Mouse (Mus musculus) skeletal muscle tissue, adult 2 months (tissue): ENCODE measurements around the gene Bahd1.
A peak's percentile ranks its signal among the peaks of the same experiment; 100 is the strongest.

Source experiments
- DNase-seq: peaks from one replicate; pipeline ENCODE4 v3.0.0-alpha.2; 2012; ENCODE audit warnings: low read depth, low spot score

Gene Bahd1

GRCm38 (mm10) chr2:118899981-118900825 lies at the start of gene Bahd1:
Gene Bahd1 (plus strand): TSS chr2:118900377.
- DNase-seq: no peak

GRCm38 (mm10) chr2:118851756-118852155 lies 48.4 kb upstream of the Bahd1 start:
- no peak for DNase-seq

GRCm38 (mm10) chr2:118861454-118862339 lies 38.5 kb upstream of the Bahd1 start, which contains the start of gene Ivd:
Gene Ivd (plus strand): TSS chr2:118861954.
- DNase-seq: peak; percentile 97

- no peak for DNase-seq
Measured at GRCm38 (mm10) chr2:118862340-118862675, 37.9 kb upstream of the Bahd1 start.

- no peak for DNase-seq
Measured at GRCm38 (mm10) chr2:118870601-118871000, 29.6 kb upstream of the Bahd1 start.

GRCm38 (mm10) chr2:118871032-118871431 lies 29.1 kb upstream of the Bahd1 start:
- no peak for DNase-seq

GRCm38 (mm10) chr2:118873018-118873417 lies 27.2 kb upstream of the Bahd1 start:
- DNase-seq: no peak

GRCm38 (mm10) chr2:118873890-118874430 lies 26.2 kb upstream of the Bahd1 start:
- DNase-seq: no peak

- no peak for DNase-seq
Measured at GRCm38 (mm10) chr2:118875316-118875715, 24.9 kb upstream of the Bahd1 start.

GRCm38 (mm10) chr2:118876453-118876852 lies 23.7 kb upstream of the Bahd1 start:
- no peak for DNase-seq

- no peak for DNase-seq
Measured at GRCm38 (mm10) chr2:118881019-118881418, 19.2 kb upstream of the Bahd1 start.

- no peak for DNase-seq
Measured at GRCm38 (mm10) chr2:118881956-118882355, 18.2 kb upstream of the Bahd1 start.

GRCm38 (mm10) chr2:118882840-118883679 lies 17.1 kb upstream of the Bahd1 start:
- DNase-seq: peak; percentile 52

GRCm38 (mm10) chr2:118887440-118887839 lies 12.7 kb upstream of the Bahd1 start:
- no peak for DNase-seq

- DNase-seq: no peak
Measured at GRCm38 (mm10) chr2:118887845-118888548, 12.2 kb upstream of the Bahd1 start.

- no peak for DNase-seq
Measured at GRCm38 (mm10) chr2:118891173-118891572, 9.0 kb upstream of the Bahd1 start.

GRCm38 (mm10) chr2:118895990-118896913 lies 3.9 kb upstream of the Bahd1 start:
- DNase-seq: no peak

GRCm38 (mm10) chr2:118896914-118897291 lies 3.3 kb upstream of the Bahd1 start:
- DNase-seq: no peak

- no peak for DNase-seq
Measured at GRCm38 (mm10) chr2:118897392-118897791, 2.8 kb upstream of the Bahd1 start.

- no peak for DNase-seq
Measured at GRCm38 (mm10) chr2:118897808-118898207, 2.4 kb upstream of the Bahd1 start.
